Mouse (Mus musculus) spleen, postnatal 4 days (tissue): ENCODE measurements around the gene Azin2.

ENCODE experiments used
- DNase-seq, 2 experiments: peaks; one replicate each; pipeline ENCODE4 v3.0.0; 2022; ENCODE audit warnings: low spot score in 2 of 2

The Azin2 gene

DNA sequence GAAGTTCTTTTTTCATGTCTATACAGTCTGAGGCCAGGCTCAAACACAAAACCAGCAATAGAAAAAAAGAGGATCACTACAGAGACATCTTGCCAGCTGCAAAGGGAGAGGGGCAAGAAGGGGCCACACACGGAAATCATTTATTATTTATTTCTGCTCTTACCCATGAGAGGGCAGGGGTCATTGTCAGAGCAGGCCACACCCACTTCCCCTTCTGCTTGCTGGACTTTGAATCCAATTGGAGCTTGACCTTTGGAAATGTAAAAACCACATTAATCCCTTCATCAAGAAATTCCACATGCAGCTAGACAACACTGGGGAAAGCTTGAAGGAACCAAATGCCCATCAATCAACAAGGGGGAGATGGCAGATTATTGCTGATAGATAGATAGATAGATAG, 16.4 kb upstream of the Azin2 start:
- no peak for DNase-seq

DNA sequence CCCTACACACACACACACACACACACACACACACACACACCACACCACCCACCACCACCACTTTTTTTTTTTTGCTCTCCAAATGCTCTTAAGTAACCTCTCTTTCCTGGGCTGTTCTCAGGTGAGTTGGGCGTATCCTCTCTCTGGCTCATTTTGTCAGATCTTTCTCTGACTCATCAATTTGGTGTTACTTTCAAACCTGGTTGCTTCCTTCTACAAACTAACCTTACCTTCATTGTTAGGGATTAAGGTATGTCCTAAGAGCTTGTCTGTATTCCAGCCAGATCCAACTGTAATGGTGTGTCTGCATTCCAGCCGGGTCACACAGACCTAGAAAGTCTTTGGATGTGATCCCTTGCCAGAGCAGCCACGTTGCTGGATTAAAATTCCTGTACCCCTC, 15.0 kb upstream of the Azin2 start:
- no peak for DNase-seq

DNA sequence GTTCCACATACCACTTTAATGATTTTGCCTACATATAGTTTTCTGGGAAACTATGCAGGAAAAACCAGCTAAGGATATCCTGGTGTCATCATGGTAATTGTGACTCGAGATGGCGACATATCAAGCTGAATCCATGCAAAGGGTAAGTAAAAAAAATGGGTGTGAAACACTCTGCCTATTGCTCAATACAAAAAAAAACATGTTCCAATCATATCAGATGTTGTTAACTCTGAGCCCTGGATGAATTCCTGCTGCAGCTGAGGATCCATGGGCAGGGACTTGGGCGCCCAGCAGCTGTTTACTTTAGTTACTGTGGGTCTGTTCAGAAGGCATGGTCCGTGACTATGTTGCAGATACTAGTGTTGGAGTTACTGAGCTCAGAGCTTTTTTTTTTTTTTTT, 14.3 kb upstream of the Azin2 start:
- no peak for DNase-seq

DNA sequence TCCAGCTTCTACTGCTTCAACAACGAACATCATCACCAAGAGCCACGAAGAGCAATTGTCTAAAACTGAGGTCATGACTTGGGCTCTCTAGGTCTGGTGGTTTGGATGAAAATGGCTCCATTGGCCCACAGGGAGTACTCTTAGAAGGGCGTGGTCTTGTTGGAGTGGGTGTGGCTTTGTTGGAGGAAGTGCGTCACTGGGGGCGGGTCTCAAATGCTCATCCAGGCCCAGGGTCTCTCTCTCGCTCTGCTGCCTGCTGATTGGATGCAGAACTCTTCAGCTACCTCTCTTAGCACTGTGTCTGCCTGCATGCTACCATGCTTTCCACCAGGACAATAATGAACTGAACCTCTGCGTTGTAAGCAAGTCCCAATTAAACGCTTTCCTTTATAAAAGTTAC, 12.4 kb upstream of the Azin2 start:
- DNase-seq, result no peak

DNA sequence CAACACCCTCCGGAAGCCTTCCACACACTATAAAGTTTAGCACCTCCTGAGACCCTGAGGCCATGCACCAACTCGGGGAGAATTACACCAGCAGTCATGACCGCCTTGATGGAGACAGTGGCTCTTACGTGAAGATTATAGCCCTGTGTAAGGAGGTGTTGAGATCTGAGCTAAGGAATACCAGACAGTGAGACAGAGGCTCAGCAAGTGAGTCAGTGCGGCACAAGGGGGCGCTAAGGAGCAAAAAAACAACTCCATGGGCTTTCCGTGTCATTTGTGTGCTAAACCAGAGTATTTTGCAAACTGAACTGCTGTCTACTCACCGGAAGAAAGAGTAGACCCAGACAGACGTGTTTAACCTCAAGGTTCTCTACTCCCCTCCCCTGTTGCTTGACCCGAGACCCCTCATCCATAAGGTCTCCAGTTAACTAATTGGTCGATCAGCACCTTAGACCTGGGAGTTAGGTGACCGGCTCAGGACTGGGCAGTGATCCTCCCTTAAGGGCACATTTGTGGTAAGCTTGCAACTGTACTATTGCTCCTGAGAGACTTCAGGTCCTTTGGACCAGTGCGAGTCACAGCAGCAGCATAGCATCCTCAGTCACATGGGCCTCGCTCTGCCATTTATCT, 8.9 kb upstream of the Azin2 start:
- DNase-seq, result peak; percentile 74 to 93

DNA sequence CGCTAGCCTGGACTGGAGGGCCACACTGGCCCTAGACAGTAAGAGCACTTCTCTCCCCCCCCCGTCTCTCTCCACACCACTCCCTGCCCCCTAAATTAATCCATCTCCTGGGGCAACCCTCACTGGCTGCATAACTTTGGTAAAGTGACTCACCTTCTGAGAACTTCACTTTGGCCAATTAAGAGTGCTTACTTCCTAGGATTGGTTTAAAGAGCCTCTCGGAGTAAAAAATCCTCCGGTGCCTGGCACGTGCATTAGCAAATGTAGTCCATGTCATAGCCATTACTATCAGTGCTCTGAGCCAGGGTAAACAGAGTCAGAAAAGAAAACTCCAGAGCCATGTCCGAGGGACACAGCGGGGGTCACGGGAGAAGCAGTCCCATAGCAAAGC, 8.2 kb upstream of the Azin2 start:
- DNase-seq, result no peak

DNA sequence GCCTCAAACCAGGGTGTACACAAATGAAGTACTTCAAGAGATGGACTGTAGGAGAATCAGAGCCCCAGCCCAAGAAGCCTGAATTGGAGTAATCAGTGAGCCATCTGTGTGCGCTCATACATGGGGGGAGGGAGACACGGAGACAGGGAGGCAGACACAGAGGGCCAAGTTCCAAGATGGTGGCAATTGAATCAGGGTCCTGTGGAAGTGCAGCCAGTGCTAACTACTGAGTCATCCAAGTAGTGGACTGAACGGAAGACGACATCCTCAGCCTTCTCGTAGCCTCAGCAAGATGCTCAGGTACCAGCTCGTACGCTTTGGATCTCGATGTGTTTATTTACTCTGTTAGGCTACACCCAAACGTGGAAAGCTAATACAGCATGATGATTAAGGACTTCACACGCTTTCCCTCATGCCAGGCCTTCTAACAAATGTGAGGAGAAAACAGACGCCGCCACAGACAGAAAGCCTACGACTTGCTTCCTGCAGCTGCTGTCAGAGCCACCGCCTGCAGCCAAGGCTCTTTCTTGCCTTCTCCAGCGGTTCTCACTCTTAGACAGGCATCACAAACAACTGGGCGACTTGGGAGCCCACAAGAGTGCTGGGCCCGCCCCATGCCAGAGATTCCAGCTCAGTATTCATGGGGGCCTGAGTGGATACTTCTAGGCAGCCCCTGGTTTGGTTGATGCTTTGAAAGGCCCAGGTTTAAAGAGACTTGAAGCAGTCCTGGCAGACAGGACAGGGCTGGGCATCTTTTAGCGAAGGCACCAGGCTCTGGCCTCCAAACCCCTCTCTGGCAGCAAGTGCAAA, 7.6 kb upstream of the Azin2 start:
- DNase-seq, result no peak

DNA sequence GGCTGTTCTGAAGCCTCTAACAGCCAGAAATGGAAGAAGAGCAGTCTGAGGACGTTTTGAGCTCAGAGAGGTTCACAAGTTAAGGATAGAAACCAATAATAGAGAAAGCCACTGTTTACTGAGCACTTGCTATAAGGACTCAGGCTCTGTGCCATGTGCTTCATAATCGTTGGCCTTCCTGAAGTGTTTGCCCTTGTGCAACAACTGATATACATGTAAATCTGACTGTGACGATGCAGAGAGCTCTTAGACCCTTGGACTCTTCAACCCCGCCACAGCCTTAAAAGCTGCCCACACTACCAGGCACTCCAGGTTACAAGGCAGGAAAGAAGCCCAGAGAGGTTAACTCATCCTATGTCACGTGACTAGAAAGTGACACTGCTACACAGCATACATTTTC, 6.8 kb upstream of the Azin2 start:
- no peak for DNase-seq

DNA sequence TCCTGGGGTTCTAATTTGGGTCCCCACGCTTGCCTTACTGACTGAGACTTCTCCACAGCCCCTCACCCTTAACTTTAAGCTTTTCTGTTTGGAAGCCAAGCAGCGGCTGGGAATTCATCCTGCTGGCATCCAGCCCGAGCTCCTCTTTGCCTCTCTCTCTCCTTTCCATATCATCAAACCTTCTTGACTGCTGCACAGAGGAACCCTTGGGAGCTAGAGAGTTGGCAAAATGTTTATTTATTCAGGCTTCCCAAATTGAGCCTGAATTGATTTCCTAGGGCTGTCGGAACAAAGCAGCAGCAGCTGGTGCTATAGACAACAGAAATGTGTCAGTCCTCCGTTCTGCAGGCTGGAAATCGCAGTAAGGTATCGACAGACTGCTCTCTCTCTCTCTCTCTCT, 4.5 kb upstream of the Azin2 start:
- no peak for DNase-seq

DNA sequence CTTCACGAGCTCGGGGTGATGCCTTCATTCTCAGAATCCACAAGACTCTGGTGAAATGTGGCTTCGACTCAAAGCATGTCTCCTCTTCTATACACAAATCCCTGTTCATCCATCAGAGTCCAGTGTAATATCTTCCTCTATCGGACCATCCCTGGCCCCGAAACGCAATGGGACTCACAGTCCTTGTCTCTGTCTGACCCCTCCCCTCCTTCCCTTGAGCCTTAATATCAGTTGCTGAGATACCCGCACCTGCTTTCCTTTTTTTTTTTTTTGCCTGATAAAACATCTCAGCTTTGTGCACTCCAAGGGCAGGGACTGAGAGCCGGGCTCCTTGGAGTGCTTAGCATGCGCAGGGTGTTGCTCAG, 666 bp upstream of the Azin2 start:
- DNase-seq, result no peak

DNA sequence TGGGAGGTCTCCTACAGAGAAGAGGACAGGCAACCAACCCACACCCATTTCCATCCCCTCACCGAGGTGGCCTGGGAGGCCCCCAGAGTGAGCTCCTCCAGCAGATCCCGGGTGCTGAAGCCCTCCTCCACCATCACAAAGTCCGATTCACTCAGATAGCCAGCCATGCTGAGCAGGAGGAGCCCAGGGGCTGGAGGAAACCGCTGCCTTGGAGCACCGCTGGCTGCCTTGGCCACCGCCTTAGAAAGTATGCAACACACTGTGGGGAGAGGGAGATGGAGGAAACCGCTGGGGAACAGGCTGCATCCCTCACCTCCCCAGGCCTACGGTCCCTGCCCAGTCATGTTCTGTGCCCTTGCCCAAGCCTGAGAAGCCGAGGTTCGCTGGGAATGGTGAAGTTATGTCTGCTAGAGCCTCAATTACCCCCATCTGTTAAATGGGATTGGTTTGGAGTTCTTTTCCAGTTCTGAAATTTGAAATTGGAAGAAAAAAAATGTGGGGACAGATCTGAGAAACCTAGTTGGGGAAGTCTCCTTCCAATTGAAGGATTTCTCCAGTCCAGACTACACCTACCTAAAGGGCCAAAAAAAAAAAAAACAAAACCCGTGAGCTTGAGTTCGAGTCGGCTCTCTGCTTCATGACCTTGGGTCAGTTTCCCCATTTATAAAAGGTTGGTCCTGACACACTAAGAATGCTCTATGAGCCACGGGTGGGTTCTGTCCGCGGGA, 777 bp downstream of the Azin2 start:
- DNase-seq, result no peak

DNA sequence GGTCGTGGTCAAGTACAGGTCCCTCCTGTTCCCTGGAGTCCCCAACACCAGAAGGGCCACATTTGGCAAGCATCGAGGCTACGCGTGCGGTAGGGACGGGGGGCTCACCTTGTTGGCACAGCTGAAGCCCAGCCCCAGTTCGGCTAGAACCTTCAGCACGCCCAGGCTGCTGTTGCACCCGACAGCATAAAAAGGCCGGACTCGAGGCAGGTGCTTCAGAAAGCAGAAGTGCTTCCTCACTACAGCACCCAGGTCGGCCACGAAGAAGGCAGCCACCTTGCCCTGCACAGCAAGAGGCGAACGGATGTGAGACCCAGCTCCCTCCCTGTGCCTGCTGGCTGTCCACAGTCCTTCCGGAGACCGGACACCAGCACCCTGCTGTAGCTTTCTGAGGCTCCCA, 2.6 kb downstream of the Azin2 start:
- DNase-seq, result peak; percentile 26 to 62

DNA sequence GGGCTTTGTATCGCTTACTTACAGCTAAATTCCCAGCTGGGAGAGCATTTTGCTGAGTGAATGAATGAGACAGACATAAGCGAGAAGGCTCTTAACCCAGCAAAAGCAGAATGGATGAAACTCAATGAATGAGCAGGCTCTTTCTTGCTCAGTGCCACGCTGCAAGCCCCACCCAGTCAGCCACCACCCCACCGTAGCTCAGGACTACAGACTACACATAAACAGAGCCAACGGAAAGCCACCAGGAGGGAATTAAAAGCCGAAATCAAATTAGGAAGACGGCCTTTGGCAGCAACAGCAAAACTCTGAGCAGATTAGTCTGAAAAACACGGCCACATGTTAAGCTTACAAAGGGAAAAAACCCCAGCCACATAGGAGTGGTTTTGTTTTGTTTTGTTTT, 3.4 kb downstream of the Azin2 start:
- peak in 1 of 2 experiments; percentile 48 for DNase-seq

DNA sequence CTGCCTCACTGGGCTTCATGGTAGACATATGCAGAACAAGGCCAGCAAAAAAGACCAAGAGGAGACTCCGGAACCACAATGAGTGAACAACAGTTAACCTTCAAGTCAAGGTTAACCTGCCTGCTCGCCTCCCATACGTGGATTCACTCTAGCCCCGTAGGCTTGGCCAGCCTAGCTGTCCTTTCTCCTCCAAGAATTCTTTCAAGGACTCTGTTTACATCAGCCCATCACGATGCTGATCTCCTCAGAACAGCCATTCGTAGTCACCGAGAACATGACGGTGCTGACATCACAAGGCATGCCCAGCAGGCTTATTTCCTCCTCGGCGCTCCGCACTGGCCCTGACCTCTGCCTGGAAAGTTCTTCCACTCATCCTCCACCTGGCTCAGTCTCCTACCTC, 4.1 kb downstream of the Azin2 start:
- no peak for DNase-seq

DNA sequence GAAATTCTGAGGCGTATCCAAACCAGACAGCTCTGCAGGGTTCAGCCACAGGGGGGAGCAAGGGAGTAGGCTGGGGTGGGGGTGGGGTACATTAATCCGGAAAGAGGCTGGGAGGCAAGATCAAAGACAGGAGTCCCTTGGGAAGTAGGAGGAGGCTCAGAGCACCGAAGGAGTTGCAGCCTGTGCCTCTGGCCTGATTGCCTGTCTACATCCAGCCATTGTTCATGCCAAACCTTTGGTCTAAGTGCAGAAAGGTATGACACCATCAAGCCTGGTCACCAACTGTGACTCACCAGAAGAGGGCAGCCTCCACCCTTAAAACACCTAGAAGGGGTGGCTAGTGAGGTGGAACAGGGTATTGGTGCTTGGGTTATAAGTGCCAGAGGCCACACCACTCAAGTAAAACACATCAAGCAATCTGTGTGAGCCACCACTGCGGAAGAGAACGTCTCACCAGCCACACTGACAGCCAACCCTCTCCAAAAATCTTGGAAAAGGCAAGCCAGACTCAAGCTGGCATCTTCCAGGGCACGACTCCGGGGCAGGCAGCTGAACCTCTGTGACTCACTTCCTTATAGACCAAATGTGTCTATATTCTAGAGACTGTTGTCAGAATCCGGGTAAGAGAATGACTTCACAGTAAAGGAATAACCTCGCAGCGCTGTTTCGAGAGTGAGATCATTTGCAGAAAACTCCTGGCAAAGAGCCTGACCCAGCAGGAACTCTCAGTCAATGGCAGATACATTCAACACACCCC, 4.9 kb downstream of the Azin2 start:
- DNase-seq, result peak in 1 of 2 experiments; percentile 50

DNA sequence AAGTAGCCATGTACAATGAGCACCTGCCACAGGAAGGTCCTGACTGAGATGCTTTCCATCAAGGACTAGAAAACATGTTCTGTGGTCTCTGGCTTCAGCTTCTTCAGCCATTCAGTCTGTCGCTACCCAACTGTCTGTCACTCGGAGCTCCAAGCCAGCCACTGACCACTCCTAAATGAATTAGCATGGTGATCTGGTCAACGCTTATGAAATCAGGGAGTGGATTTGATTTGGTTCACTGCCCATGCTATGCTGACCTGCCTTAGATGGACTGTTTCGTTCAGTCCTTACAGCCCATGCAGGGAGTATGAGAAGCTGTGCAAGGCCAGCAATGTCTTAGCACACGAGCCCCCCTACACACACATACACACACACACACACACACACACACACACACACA, 8.4 kb downstream of the Azin2 start:
- DNase-seq, result no peak

DNA sequence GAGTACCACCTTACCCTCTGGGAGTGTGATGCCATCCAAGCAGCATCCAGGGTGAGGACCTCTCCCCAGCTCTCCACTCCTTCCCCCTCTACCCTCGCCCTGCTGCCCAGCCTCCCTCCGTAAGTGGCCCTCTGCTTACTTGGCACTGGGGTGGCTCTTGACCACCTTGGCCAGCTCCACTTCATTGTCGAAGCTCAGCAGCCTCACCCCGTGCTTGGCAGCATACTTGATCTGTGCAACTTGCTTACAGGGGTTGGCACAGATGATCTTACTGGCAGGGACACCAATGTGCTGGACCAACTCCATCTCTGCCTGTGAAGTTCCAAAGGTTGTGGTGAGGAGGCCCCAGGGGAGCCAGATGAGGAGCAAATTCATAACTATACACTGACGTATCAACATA, 11.8 kb downstream of the Azin2 start:
- peak in 1 of 2 experiments; percentile 52 for DNase-seq

DNA sequence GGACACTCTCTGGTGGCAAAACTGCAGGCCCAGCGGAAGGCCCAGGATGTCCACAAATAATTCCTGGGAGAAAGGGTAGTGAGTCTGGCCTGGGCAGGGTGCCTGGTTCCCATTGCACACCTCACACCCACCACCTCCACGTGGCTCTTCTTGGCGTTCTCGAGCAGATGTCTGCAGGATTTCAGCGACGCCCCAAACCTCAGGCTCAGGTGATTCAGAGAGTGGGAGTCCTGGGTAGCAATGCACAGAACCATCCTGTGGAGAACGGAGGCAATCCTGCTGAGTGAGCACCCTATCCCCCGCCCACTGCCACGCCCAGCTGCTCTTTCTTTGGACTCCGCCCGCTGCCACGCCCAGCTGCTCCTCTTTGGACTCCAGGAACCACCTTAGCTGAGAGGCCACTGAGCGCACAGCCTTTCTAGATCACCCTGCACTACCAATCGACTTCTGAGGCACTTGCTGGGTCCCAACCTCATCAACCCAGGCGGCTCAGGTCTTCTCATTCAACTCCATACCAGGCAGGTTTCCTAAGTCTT, 12.7 kb downstream of the Azin2 start:
- DNase-seq, result no peak

DNA sequence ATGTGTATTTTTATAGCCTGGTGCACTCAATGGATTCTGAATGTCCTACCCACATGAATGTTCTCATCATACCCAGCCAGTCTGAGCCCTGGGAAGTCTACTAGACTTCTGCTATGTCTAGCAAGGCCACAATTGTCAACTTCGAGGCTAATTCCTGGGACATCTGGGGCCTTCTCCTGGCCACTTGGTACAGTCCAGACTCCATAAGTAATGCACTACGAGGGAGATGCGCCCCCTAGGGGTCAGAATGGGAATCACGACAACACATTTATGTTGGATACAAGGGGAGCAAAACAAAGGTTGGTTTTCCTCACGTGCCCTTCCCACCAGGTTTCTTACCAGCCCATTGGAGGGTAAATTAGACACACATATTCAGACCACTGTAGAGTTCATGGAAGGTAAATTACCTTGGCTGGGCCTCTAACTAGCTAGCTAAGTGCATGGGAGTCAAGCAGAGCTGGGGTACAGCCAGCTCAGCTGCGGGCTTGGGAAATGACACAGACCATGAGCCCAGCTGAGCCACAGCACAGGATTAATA, 14.0 kb downstream of the Azin2 start:
- peak; percentile 44 to 82 for DNase-seq

DNA sequence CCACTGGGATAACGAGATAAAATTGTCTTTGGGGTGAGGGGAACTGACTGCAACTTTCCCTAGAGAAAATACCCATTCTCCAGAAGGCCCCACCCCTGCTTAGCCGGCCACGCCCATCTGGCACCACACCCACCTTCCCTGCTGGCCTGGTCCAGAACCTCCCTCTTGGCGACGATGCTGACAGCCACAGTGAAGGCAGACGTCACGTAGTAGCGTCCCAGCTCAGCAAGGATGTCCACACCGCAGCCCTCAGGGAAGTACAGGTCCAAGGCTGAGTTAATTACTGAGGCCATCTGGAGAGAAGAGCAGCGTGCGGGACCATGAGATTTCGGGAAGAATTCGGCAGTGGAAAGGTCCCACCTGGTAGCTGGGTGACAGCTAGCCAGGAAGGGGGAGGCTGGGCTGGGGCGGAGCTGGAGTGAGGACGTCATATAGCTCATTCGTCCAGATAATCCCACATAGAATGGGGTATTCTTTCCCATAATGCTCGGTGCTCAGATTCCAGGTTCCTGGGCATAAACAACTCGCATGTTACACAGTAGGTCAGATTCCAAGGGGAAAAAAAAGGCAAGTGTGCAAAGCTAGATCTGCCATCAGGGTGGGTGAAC, 14.8 kb downstream of the Azin2 start:
- DNase-seq, result peak in 1 of 2 experiments; percentile 51

DNA sequence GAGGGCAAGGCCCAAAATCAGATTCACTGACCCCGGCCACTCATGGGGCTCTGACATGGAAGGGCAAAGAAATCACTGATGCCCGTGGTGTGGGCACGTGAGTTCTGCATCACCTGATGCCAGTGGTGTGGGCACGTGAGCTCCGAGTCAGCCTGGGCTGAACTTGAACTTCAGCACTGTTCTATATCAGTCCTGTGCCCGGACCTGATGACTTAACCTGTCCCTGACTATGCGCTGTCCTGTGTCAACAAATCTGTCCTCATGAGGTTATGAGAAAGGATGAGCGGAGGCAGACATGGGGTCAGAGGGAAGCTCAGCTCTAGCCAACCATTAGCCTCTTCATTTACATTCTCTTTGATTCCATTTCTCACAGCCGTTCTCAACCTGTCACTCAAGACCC, 15.5 kb downstream of the Azin2 start:
- peak in 1 of 2 experiments; percentile 53 for DNase-seq
